Mouse (Mus musculus): ENCODE measurements at regions not wholly inside any gene's neighbourhood (a gene's known extent, or its start where the extent isn't known, plus 50 kb on each side); places are given as distances from the start of the nearest gene placed in this dataset.

DNA sequence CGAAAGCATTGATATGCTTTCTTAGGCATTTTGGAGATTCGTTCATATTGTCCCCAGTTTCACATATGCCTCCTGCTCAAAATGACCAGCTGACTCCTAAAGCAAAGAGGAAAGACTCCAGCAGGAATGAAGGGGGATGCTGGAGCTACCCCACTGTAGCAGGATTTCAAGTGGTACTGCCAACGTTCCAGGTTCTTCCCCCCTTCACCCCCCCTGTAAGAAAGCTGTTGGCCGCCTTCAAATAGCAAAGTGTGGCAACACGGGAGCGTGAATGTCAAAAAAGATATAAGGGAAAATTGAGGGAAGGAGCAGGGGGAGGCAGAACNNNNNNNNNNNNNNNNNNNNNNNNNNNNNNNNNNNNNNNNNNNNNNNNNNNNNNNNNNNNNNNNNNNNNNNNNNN lies 103.7 kb upstream of the Nrbf2 start:
- no peak for TF ChIP-seq POLR2A (IDR thresholded peaks at IDR 0.05; ENCODE audit: borderline replicate concordance, insufficient read depth, low read length)
- TF ChIP-seq CTCF (IDR thresholded peaks at IDR 0.05; ENCODE audit: borderline replicate concordance, insufficient read depth, low read depth, low read length) = no peak
